Mouse (Mus musculus) ES-Bruce4 (cell line): ENCODE measurements around the gene Atg4a-ps.

Source experiments
- CTCF ChIP-seq: IDR thresholded peaks from one replicate; pipeline ENCODE4 v1.8.1; 2011; ENCODE audit warnings: low read depth, low read length
- POLR2A ChIP-seq: IDR thresholded peaks from one replicate; pipeline ENCODE4 v1.8.1; 2011; ENCODE audit warnings: low read length; ENCODE audit not compliant: insufficient read depth

DNA sequence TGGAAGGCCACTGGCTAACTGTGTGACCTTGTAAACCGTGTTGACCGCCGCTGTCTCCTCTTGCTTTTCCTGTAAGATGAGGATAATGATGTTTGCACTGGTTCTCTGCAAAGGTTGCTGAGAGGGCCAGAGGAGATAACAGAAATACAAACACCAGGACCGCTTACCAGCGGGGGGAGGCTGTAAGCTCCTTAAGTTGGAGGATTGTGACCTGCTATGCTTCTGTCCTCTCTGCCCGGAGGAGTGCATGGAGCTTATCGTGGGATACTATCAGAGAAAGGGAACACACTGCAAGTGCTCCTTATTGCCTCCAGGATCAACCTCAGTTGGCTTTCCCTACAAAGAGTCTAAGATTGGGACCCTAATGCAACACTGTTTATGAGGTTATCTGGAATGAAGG, 26.8 kb upstream of the Atg4a-ps start:
- TF ChIP-seq CTCF (no peak), POLR2A (no peak)
